Mouse (Mus musculus): ENCODE data around the gene Otog.

Gene Otog

GRCm38 (mm10) chr7:46282276-46282675, 41.5 kb downstream of the Otog start:
- no peak for DNase-seq (ENCODE audit: extremely low read depth, low read depth)

GRCm38 (mm10) chr7:46283681-46284080, 42.9 kb downstream of the Otog start:
- DNase-seq (ENCODE audit: extremely low read depth, low read depth), result no peak

GRCm38 (mm10) chr7:46285161-46285839, 44.5 kb downstream of the Otog start:
- DNase-seq (ENCODE audit: extremely low read depth, low read depth), result no peak

- no peak for DNase-seq (ENCODE audit: extremely low read depth, low read depth)
Measured at GRCm38 (mm10) chr7:46286391-46286790, 45.6 kb downstream of the Otog start.

- DNase-seq (ENCODE audit: extremely low read depth, low read depth), result no peak
Measured at GRCm38 (mm10) chr7:46287051-46287450, 46.3 kb downstream of the Otog start.

GRCm38 (mm10) chr7:46296330-46296729, 55.5 kb downstream of the Otog start:
- DNase-seq (ENCODE audit: extremely low read depth, low read depth), result no peak

- no peak for DNase-seq (ENCODE audit: extremely low read depth, low read depth)
Measured at GRCm38 (mm10) chr7:46301031-46301632, 60.3 kb downstream of the Otog start.

- DNase-seq (ENCODE audit: extremely low read depth, low read depth), result no peak
Measured at GRCm38 (mm10) chr7:46313486-46313885, 72.7 kb downstream of the Otog start.

- DNase-seq (ENCODE audit: extremely low read depth, low read depth), result no peak
Measured at GRCm38 (mm10) chr7:46314220-46315009, 73.6 kb downstream of the Otog start.

GRCm38 (mm10) chr7:46315692-46316091, 74.9 kb downstream of the Otog start:
- no peak for DNase-seq (ENCODE audit: extremely low read depth, low read depth)

- no peak for DNase-seq (ENCODE audit: extremely low read depth, low read depth)
Measured at GRCm38 (mm10) chr7:46316948-46317347, 76.2 kb downstream of the Otog start.

GRCm38 (mm10) chr7:46321242-46321641, 80.5 kb downstream of the Otog start:
- peak; percentile 29 for DNase-seq (ENCODE audit: extremely low read depth, low read depth)

- DNase-seq (ENCODE audit: extremely low read depth, low read depth), result no peak
Measured at GRCm38 (mm10) chr7:46327896-46328295, 87.1 kb downstream of the Otog start.

- DNase-seq (ENCODE audit: extremely low read depth, low read depth), result no peak
Measured at GRCm38 (mm10) chr7:46337397-46337796, 96.6 kb downstream of the Otog start.

- no peak for DNase-seq (ENCODE audit: extremely low read depth, low read depth)
Measured at GRCm38 (mm10) chr7:46339818-46340217, 99.0 kb downstream of the Otog start.

- no peak for DNase-seq (ENCODE audit: extremely low read depth, low read depth)
Measured at GRCm38 (mm10) chr7:46340295-46340694, 99.5 kb downstream of the Otog start.

- no peak for DNase-seq (ENCODE audit: extremely low read depth, low read depth)
Measured at GRCm38 (mm10) chr7:46341471-46341870, 100.7 kb downstream of the Otog start.

- DNase-seq (ENCODE audit: extremely low read depth, low read depth), result no peak
Measured at GRCm38 (mm10) chr7:46347692-46348091, 106.9 kb downstream of the Otog start.

GRCm38 (mm10) chr7:46348813-46349212, 108.0 kb downstream of the Otog start:
- DNase-seq (ENCODE audit: extremely low read depth, low read depth), result no peak

GRCm38 (mm10) chr7:46350119-46350702, 109.4 kb downstream of the Otog start:
- DNase-seq (ENCODE audit: extremely low read depth, low read depth), result peak; percentile 79

- DNase-seq (ENCODE audit: extremely low read depth, low read depth), result no peak
Measured at GRCm38 (mm10) chr7:46352748-46353147, 112.0 kb downstream of the Otog start.

GRCm38 (mm10) chr7:46353216-46353615, 112.4 kb downstream of the Otog start:
- DNase-seq (ENCODE audit: extremely low read depth, low read depth), result no peak
